Mouse (Mus musculus): ENCODE results near the gene Olfr559.
A peak's percentile ranks its signal among the peaks of the same experiment; 100 is the strongest.

Gene Olfr559

GRCm38 (mm10) chr7:102727391-102727790, at the start of gene Olfr559:
Gene Olfr559, minus strand, starts transcription at chr7:102727491.
- no peak for DNase-seq (ENCODE audit: low spot score)

DNA sequence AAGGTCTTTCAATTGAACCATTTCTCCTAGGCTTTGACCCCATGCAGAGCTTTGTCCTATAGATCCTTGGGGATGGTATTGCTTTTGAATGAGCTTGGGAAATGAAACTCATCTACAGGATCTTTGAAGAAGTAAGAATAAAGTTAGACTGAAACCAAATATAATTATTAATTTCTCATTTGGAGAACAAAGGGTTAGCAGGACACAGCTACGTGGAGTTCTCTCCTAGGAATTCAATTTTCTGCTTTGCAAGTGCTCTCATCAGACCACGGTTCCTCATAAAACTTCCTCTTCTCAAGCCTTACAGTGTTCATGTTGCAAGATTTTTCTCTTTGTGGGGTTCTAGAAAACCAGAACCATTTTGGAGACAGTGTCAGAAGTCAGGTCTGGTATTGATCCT, 43.6 kb upstream of the Olfr559 start, which contains the start of gene Olfr561:
Gene Olfr561, plus strand, starts transcription at position 301 of the 400 bp plus-strand sequence.
- DNase-seq (ENCODE audit: low spot score), result no peak

DNA sequence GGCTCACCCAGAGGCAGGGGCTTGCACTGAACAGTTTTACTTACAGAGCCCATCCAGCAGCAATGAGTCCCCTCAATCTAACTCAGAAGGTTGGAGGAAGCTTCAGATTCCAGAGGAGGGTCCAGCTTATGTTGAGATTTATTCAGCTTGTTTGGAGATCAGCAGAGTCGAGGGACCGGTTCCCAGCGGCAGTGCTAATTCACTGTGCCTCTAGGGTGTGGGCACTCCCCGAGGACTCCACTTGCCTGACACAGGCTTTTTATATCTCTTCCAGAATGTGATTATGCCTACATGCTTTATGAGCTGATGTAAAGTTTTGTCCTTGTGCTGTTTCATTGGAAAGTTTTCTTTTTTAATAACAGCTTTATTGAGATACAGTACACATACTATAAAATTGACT, 32.0 kb upstream of the Olfr559 start, which contains the start of the genes Olfr560 and Olfr78:
Gene Olfr560, minus strand, starts transcription at position 101 of the 400 bp plus-strand sequence.
Gene Olfr78, minus strand, starts transcription at position 206 of the 400 bp plus-strand sequence.
- peak; percentile 24 for DNase-seq (ENCODE audit: low spot score)

- no peak for DNase-seq (ENCODE audit: low spot score)
Observed at GRCm38 (mm10) chr7:102752086-102752485, 24.8 kb upstream of the Olfr559 start.

DNA sequence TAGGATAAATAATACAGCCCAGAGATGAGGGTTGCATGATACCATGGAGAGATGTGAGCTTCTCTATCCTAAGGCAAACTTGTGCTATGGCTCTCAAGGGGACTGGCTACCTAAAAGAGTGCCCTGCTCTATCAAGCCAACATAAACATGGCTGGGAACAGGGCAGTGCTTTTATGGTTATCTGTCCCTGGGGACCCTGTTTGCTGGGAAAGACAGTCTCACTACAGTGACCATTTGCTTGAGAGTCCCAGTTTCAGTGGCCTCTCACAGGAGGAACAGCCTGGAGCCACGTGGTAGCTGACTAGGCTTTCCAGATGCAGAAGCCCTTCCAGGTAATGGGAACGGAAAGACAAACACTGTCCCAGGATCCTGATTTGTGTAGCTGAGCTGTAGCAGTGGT, 10.4 kb upstream of the Olfr559 start:
- peak; percentile 53 for DNase-seq (ENCODE audit: low spot score)

DNA sequence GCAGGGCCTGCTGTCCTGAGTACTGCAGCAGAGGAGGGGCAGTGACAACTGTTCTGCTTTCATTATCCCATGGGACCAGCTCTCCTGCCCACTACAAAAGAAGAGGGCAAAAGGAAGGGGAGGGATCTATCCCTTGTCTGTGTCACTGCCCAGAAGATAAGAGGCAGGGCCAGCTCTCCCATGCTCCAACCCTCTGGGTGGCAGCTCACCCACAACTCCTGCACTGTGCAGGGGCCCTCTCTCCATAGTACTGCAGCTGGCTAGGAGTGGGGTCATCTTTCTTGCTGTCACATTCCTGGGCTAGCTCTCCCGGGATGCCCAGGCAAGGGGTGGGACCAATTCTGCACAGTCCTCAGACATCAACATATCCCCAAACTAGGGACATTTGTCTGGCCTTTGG, 6.5 kb upstream of the Olfr559 start:
- no peak for DNase-seq (ENCODE audit: low spot score)

GRCm38 (mm10) chr7:102718970-102719369, 8.3 kb downstream of the Olfr559 start, which contains the start of gene Olfr33:
Gene Olfr33, minus strand, starts transcription at chr7:102719070.
- no peak for DNase-seq (ENCODE audit: low spot score)

GRCm38 (mm10) chr7:102701915-102702314, 25.4 kb downstream of the Olfr559 start, which contains the start of gene Olfr558:
Gene Olfr558, plus strand, starts transcription at chr7:102702215.
- DNase-seq (ENCODE audit: low spot score), result no peak

DNA sequence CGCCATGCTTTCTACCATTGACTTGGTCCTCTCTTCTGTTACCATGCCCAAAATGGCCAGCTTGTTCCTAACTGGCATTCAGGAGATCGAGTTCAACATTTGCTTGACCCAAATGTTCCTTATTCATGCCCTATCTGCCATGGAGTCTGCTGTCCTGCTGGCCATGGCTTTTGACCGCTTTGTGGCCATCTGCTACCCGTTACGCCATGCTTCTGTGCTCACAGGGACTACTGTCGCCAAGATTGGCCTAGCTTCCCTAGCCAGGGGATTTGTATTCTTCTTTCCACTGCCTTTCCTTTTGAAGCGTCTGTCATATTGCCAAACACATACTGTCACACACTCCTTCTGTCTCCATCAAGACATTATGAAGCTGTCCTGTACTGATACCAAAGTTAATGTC, 28.8 kb downstream of the Olfr559 start:
- DNase-seq (ENCODE audit: low spot score), result no peak

GRCm38 (mm10) chr7:102695358-102696125, 31.7 kb downstream of the Olfr559 start, which contains the start of gene Olfr557:
Gene Olfr557, plus strand, starts transcription at chr7:102695910.
- peak; percentile 62 for DNase-seq (ENCODE audit: low spot score)

DNA sequence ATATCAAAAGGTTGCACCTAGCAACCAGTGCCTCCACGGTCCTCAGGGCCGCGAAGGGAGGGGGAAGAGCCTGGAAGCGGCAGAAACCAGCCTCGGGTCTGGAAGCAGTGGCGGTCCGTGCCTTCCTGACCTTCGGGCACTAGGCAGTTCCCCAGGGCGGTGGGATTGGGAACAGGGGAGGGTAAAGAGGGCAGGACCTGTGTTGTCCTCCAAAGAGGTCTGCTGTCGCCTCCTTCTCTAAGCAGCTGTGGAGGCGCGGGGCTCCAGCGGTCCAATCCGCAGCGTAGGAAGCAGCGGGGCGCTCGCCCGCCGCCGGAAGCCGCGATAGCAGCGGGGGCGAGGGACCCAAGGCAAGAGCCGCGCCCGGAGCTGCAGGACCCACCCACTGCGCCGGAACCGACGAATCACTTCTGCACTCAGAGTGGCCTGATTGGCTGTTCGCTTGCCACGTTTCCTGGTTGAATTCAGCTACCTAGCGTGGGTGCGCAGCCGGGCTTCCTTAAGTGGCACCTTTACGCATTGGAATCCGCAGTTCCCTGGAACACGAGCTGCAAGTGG, 40.3 kb downstream of the Olfr559 start, which contains the start of gene Trim68:
Gene Trim68, minus strand, starts transcription at position 384 of the 558 bp plus-strand sequence.
- DNase-seq (ENCODE audit: low spot score), result peak; percentile 90

DNA sequence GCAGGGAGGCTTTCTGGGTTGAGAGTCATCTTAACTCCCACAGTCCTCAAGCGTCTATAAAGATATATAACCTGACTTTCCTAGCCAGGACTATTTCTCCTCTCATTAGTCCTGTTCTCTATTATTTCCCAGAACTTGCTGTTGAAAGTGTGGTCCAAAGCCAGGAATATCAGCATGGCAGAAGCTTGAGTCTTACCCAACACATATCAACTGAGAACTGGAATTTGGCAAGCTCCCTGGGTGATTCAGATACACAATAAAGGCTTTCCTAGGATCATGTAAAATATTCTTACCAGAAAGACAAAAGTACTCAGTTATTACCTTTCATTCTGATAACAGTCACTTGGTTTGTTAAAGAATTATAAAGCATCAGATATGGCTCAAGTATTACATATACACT, 45.4 kb downstream of the Olfr559 start:
- no peak for DNase-seq (ENCODE audit: low spot score)

DNA sequence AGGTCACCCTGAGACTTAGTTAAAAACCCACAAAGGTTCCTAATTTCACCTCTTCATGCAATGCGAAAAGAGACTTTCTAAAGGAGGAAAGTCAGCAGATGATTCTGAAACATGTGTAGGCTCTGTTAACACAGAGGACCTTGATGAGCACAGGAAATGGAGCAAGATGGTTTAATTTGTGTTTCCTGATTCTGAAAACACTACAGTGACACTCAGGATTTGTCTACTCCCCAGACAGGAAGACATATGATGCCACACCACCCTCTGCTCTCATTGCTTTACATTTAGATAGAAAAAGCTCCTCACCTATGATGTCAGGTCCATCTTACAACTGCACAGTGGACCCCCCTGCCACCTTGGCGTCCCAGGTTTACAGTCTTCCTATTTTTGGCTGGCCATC, 51.1 kb downstream of the Olfr559 start:
- no peak for DNase-seq (ENCODE audit: low spot score)

Data from MN1 (cell line).